Mouse (Mus musculus): Measurements from ENCODE around the gene Nek2. TPM values are rescaled to one million over a fixed set of nuclear protein-coding genes. Genes with fewer than 3 reads are reported as not detected.

The Nek2 gene
- polyA plus RNA-seq, 1 experiment from 2014 or later: 30.9 TPM

DNA sequence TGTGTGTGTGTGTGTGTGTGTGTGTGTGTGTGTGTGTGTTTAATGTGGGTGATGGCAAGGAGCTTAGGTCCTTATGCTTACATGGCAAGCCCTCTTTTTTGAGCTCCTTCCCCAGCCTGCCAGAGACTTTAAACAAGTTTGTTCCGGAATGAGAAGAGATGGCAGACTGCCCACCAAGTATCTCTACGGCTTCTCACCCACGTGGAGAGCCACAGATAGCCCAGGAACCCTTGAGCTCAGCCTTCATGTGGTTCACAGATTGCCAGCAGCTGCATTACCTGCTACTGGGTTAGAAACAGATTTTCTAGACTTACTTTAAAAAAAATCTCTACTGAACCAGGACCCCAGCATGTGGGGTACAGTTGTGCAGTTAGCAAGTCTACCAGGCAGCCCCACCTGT lies 38.6 kb downstream of the Nek2 start:
- no peaks in the 10 kb centered on the region for H3K36me3 ChIP-seq (ENCODE audit: control insufficient read depth, insufficient read depth, low read length)
- 0 out of 2 replicates have a peak, but pooled peaks cover 2% of the 10 kb centered on the region for H3K9me3 ChIP-seq (ENCODE audit: control insufficient read depth, low read length)
- no peak overlapping the region for H3K27ac ChIP-seq (replicated peaks in 1 of 2; ENCODE audit: control insufficient read depth in 1 of 2, insufficient read depth in 1 of 2, low read depth in 2 of 2, low read length in 2 of 2)
- peaks cover 8 to 11% of the 10 kb centered on the region in 2 experiments for H3K4me1 ChIP-seq (ENCODE audit: control insufficient read depth in 2 of 2, insufficient read depth in 2 of 2, low read length in 2 of 2)
- no peaks in the 10 kb centered on the region for H3K27me3 ChIP-seq (ENCODE audit: control insufficient read depth, insufficient read depth, low read length)
- no peak overlapping the region for H3K9ac ChIP-seq (ENCODE audit: low read length)
- no peak for ATAC-seq (ENCODE audit: insufficient number of reproducible peaks, insufficient read depth, low FRiP score, low read depth)
- WGBS: 38% methylated on average over 3 of the region's 3 CpGs
- no peak overlapping the region for H3K4me3 ChIP-seq (ENCODE audit: control insufficient read depth in 1 of 2, insufficient read depth in 1 of 2, low read depth in 1 of 2, low read length in 2 of 2)
- H3K4me2 ChIP-seq (ENCODE audit: low read length): no peak overlapping the region

DNA sequence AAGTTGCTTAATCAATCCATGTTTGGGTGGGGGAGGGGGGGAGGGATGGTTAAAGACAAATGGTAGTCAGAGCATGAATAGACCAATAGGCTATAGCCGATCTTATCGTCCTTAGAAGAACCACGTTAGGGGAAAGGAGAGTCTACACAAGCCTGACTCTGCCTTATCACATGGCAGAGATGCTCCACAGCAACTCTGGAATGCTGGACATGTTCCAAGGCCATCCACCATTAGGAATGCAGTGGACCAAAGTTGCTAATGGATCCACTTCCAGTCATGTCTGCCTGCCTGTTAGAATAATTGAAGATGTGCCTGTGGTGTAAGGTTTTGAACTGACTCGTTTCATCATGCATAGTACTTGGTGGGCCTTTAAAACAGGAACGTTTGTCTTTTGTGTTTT lies 40.0 kb downstream of the Nek2 start:
- Histone ChIP-seq H3K9me3 (ENCODE audit: control insufficient read depth, low read length) (0 out of 2 replicates have a peak, but pooled peaks cover 2% of the 10 kb centered on the region), H3K4me1 (ENCODE audit: control insufficient read depth in 2 of 2, insufficient read depth in 2 of 2, low read length in 2 of 2) (no peaks in the 10 kb centered on the region), H3K27ac (replicated peaks in 1 of 2; ENCODE audit: control insufficient read depth in 1 of 2, insufficient read depth in 1 of 2, low read depth in 2 of 2, low read length in 2 of 2) (no peak overlapping the region), H3K36me3 (ENCODE audit: control insufficient read depth, insufficient read depth, low read length) (no peaks in the 10 kb centered on the region), H3K9ac (ENCODE audit: low read length) (no peak overlapping the region), H3K4me2 (ENCODE audit: low read length) (no peak overlapping the region), H3K4me3 (ENCODE audit: control insufficient read depth in 1 of 2, insufficient read depth in 1 of 2, low read depth in 1 of 2, low read length in 2 of 2) (no peak overlapping the region), H3K27me3 (ENCODE audit: control insufficient read depth, insufficient read depth, low read length) (no peaks in the 10 kb centered on the region)
- 62% methylated on average over 5 of the region's 5 CpGs for WGBS
- ATAC-seq (ENCODE audit: insufficient number of reproducible peaks, insufficient read depth, low FRiP score, low read depth): no peak

- no peaks in the 10 kb centered on the region for H3K36me3 ChIP-seq (ENCODE audit: control insufficient read depth, insufficient read depth, low read length)
- no peak overlapping the region for H3K4me3 ChIP-seq (ENCODE audit: control insufficient read depth in 1 of 2, insufficient read depth in 1 of 2, low read depth in 1 of 2, low read length in 2 of 2)
- H3K27ac ChIP-seq (replicated peaks in 1 of 2; ENCODE audit: control insufficient read depth in 1 of 2, insufficient read depth in 1 of 2, low read depth in 2 of 2, low read length in 2 of 2): 0 out of 4 replicates have a peak overlapping the region, but pooled peaks of 1 of the 2 experiments have one; percentile 9
- H3K27me3 ChIP-seq (ENCODE audit: control insufficient read depth, insufficient read depth, low read length): no peaks in the 10 kb centered on the region
- no peak for ATAC-seq (ENCODE audit: insufficient number of reproducible peaks, insufficient read depth, low FRiP score, low read depth)
- 67% methylated on average over 4 of the region's 4 CpGs for WGBS
- no peak overlapping the region for H3K9ac ChIP-seq (ENCODE audit: low read length)
- H3K9me3 ChIP-seq (ENCODE audit: control insufficient read depth, low read length): no peaks in the 10 kb centered on the region
- no peaks in the 10 kb centered on the region for H3K4me1 ChIP-seq (ENCODE audit: control insufficient read depth in 2 of 2, insufficient read depth in 2 of 2, low read length in 2 of 2)
- H3K4me2 ChIP-seq (ENCODE audit: low read length): no peak overlapping the region
Observed at GRCm38 (mm10) chr1:191863833-191864550, 42.7 kb downstream of the Nek2 start.

DNA sequence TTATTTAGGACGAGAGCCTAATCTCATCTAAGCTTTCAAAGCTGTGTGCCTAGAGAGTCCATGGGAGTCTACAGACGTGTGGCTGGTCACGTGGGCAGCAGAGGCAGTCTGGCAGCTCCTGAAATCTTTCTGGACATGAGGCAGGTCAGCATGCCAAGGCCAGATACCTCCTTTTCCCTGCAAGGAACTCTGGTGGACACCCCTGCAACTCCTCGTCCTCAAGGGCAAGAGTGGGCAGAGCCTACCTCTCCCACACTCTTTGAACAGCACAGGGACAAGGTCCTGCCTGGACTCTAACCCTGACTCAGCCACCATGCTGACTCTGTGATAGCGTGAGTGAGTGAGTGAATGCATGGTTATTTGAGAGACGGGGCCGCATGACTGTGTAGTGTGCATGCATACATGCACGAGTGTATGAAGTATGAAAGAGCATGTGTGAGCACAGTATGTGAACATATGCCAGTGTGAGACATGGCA lies 43.3 kb downstream of the Nek2 start:
- no peak overlapping the region for H3K4me2 ChIP-seq (ENCODE audit: low read length)
- no peaks in the 10 kb centered on the region for H3K36me3 ChIP-seq (ENCODE audit: control insufficient read depth, insufficient read depth, low read length)
- no peak overlapping the region for H3K9ac ChIP-seq (ENCODE audit: low read length)
- ATAC-seq (ENCODE audit: insufficient number of reproducible peaks, insufficient read depth, low FRiP score, low read depth): no peak
- WGBS: 73% methylated on average over 8 of the region's 8 CpGs
- H3K4me1 ChIP-seq (ENCODE audit: control insufficient read depth in 2 of 2, insufficient read depth in 2 of 2, low read length in 2 of 2): no peaks in the 10 kb centered on the region
- H3K4me3 ChIP-seq (ENCODE audit: control insufficient read depth in 1 of 2, insufficient read depth in 1 of 2, low read depth in 1 of 2, low read length in 2 of 2): no peak overlapping the region
- H3K27ac ChIP-seq (replicated peaks in 1 of 2; ENCODE audit: control insufficient read depth in 1 of 2, insufficient read depth in 1 of 2, low read depth in 2 of 2, low read length in 2 of 2): no peak overlapping the region
- no peaks in the 10 kb centered on the region for H3K9me3 ChIP-seq (ENCODE audit: control insufficient read depth, low read length)
- no peaks in the 10 kb centered on the region for H3K27me3 ChIP-seq (ENCODE audit: control insufficient read depth, insufficient read depth, low read length)

GRCm38 (mm10) chr1:191872076-191872710 lies 50.9 kb downstream of the Nek2 start:
- no peak overlapping the region for H3K9ac ChIP-seq (ENCODE audit: low read length)
- H3K27ac ChIP-seq (replicated peaks in 1 of 2; ENCODE audit: control insufficient read depth in 1 of 2, insufficient read depth in 1 of 2, low read depth in 2 of 2, low read length in 2 of 2): no peak overlapping the region
- H3K36me3 ChIP-seq (ENCODE audit: control insufficient read depth, insufficient read depth, low read length): no peaks in the 10 kb centered on the region
- H3K27me3 ChIP-seq (ENCODE audit: control insufficient read depth, insufficient read depth, low read length): no peaks in the 10 kb centered on the region
- no peak overlapping the region for H3K4me3 ChIP-seq (ENCODE audit: control insufficient read depth in 1 of 2, insufficient read depth in 1 of 2, low read depth in 1 of 2, low read length in 2 of 2)
- H3K4me1 ChIP-seq (ENCODE audit: control insufficient read depth in 2 of 2, insufficient read depth in 2 of 2, low read length in 2 of 2): peaks cover 2 to 3% of the 10 kb centered on the region in 2 experiments; a peak in 2 of 4 replicates
- H3K4me2 ChIP-seq (ENCODE audit: low read length): no peak overlapping the region
- no peaks in the 10 kb centered on the region for H3K9me3 ChIP-seq (ENCODE audit: control insufficient read depth, low read length)
- WGBS: 65% methylated on average over 6 of the region's 6 CpGs
- no peak for ATAC-seq (ENCODE audit: insufficient number of reproducible peaks, insufficient read depth, low FRiP score, low read depth)

DNA sequence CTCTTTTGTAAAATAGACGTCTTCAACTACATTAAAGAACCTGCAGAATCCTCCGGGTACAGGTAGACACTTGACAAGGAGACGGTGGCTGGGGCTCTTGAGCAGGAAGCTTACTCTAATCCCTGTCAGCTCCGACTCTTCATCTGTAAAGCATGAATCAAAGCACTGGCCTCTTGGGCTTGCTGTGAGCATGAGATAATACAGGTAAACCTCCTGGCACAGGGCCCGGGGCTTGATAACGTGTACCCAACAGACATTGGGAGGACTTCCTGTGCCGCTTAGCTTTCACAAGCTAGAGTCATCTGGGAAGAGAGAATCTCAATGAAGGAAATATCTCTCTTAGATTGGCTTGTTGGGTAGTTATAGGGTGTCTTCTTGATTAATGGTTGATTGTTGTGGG lies 53.8 kb downstream of the Nek2 start:
- Histone ChIP-seq H3K9me3 (ENCODE audit: control insufficient read depth, low read length) (no peaks in the 10 kb centered on the region), H3K4me2 (ENCODE audit: low read length) (no peak overlapping the region), H3K27me3 (ENCODE audit: control insufficient read depth, insufficient read depth, low read length) (no peaks in the 10 kb centered on the region), H3K36me3 (ENCODE audit: control insufficient read depth, insufficient read depth, low read length) (no peaks in the 10 kb centered on the region), H3K27ac (replicated peaks in 1 of 2; ENCODE audit: control insufficient read depth in 1 of 2, insufficient read depth in 1 of 2, low read depth in 2 of 2, low read length in 2 of 2) (no peak overlapping the region), H3K4me3 (ENCODE audit: control insufficient read depth in 1 of 2, insufficient read depth in 1 of 2, low read depth in 1 of 2, low read length in 2 of 2) (no peak overlapping the region), H3K4me1 (ENCODE audit: control insufficient read depth in 2 of 2, insufficient read depth in 2 of 2, low read length in 2 of 2) (peaks cover 19 to 20% of the 10 kb centered on the region in 2 experiments), H3K9ac (ENCODE audit: low read length) (no peak overlapping the region)
- ATAC-seq (ENCODE audit: insufficient number of reproducible peaks, insufficient read depth, low FRiP score, low read depth): no peak
- 47% methylated on average over 7 of the region's 7 CpGs for WGBS

DNA sequence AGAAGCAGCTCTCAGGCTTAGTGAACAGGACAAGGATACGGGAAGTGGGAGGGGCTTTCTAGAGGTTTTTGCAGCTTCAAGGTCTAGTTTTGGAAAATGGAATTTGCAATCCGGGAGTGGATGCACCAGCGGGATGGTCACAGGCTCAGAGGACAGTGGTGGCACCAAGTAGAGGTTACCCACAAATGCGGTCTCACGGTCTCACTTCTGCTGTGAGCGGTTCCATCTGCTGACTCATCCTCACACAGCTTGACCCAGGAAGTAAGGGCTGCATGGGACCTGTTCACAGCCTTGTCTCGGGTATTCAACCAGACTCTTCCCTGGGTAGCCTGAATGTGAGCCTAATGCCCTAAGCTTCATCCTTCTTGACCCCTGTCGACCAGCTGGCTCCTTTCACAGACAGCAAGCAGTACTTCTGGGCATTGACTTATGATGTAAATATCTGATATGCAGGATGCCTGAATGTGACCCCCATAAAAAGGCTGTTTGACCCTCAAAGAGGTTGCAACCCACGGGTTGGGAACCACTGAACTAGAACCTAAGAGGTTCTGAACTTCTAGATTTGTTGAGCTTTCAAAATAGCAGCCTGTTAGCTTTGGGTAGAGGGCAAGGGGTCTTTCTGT lies 54.5 kb downstream of the Nek2 start:
- ATAC-seq (ENCODE audit: insufficient number of reproducible peaks, insufficient read depth, low FRiP score, low read depth): no peak
- Histone ChIP-seq H3K4me1 (ENCODE audit: control insufficient read depth in 2 of 2, insufficient read depth in 2 of 2, low read length in 2 of 2) (peaks cover 19 to 20% of the 10 kb centered on the region in 2 experiments), H3K27me3 (ENCODE audit: control insufficient read depth, insufficient read depth, low read length) (no peaks in the 10 kb centered on the region), H3K36me3 (ENCODE audit: control insufficient read depth, insufficient read depth, low read length) (no peaks in the 10 kb centered on the region), H3K27ac (replicated peaks in 1 of 2; ENCODE audit: control insufficient read depth in 1 of 2, insufficient read depth in 1 of 2, low read depth in 2 of 2, low read length in 2 of 2) (no peak overlapping the region), H3K9ac (ENCODE audit: low read length) (no peak overlapping the region), H3K4me2 (ENCODE audit: low read length) (no peak overlapping the region), H3K9me3 (ENCODE audit: control insufficient read depth, low read length) (no peaks in the 10 kb centered on the region), H3K4me3 (ENCODE audit: control insufficient read depth in 1 of 2, insufficient read depth in 1 of 2, low read depth in 1 of 2, low read length in 2 of 2) (no peak overlapping the region)
- 70% methylated on average over 9 of the region's 9 CpGs for WGBS
